Mouse (Mus musculus) neural tube, embryonic 15.5 days (tissue): ENCODE measurements around the gene Cdk6. TPM values are rescaled to one million over a fixed set of nuclear protein-coding genes. Genes with fewer than 3 reads are reported as not detected.

Experiments
- ATAC-seq: fragments of 200-750 bp; cut with Nextera tagmentation; 2 replicates; pipeline ENCODE4 v1.8.0; 2017; ENCODE audit warnings: mild to moderate bottlenecking, moderate TSS enrichment, moderate library complexity; ENCODE audit not compliant: low FRiP score
- H3K27ac ChIP-seq: fragments of 300-500 bp; sonication (generic); replicated peaks from 2 replicates; pipeline ENCODE4 v1.5.1; 2015; ENCODE audit warnings: mild to moderate bottlenecking, inconsistent platforms
- H3K27me3 ChIP-seq: fragments of 300-500 bp; sonication (generic); replicated peaks from 2 replicates; pipeline ENCODE4 v1.6.1; 2015; ENCODE audit warnings: inconsistent platforms
- H3K36me3 ChIP-seq: fragments of 300-500 bp; sonication (generic); 2 replicates; pipeline ENCODE4 v1.6.1; 2015; ENCODE audit warnings: inconsistent platforms
- H3K4me1 ChIP-seq: fragments of 300-500 bp; sonication (generic); 2 replicates; pipeline ENCODE4 v1.6.1; 2015; ENCODE audit warnings: inconsistent platforms
- H3K4me2 ChIP-seq: fragments of 300-500 bp; sonication (generic); 2 replicates; pipeline ENCODE4 v1.6.1; 2015; ENCODE audit warnings: inconsistent platforms, mild to moderate bottlenecking, moderate library complexity
- H3K4me3 ChIP-seq: fragments of 300-500 bp; sonication (generic); replicated peaks from 2 replicates; pipeline ENCODE4 v1.5.1; 2015; ENCODE audit warnings: mild to moderate bottlenecking, inconsistent platforms
- H3K9ac ChIP-seq: fragments of 300-500 bp; sonication (generic); replicated peaks from 2 replicates; pipeline ENCODE4 v1.6.1; 2015; ENCODE audit warnings: mild to moderate bottlenecking, inconsistent platforms
- H3K9me3 ChIP-seq: fragments of 300-500 bp; sonication (generic); replicated peaks from 2 replicates; pipeline ENCODE4 v1.6.1; 2016; ENCODE audit warnings: inconsistent platforms
- WGBS: fragments of 180-500 bp; shearing (Covaris S2); methylation state at CpG from one replicate; pipeline ENCODE4 v1.1.7; 2015; ENCODE audit warnings: mixed read lengths; 5-methylcytosine and 5-hydroxymethylcytosine counted together
- polyA plus RNA-seq: library from polyadenylated mRNA; unstranded; fragments of >200 nt; fragmentation: Nextera tagmentation; extraction: Ambion mirVana; gene quantifications from 2 replicates; pipeline ENCODE4 v1.2.1, GENCODE M21; 2015

Gene Cdk6
- polyA plus RNA-seq, 1 experiment from 2014 or later, result 13.3 TPM

DNA sequence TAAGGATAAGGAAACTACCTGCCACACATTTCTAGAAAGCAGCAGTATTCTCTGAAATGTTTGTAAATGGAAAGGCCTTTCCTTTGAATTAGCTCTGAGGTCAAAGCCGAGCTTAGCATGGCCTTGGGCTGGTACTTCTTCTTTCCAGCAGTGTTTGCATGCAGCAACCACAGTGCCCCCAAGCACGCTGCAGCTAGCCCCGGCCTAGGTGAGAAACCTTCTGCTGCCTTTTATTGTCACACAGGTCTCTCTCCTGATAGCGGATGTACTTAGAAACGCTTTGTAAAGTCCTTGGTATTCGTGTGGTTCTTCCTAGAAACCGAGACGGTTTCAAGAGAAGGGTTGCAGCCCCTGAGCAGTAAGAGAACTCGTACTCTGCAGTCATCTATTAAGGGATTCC, 119.6 kb downstream of the Cdk6 start:
- Histone ChIP-seq H3K9me3 (no peaks in the 10 kb centered on the region), H3K4me1 (no peaks in the 10 kb centered on the region), H3K4me3 (no peak overlapping the region), H3K4me2 (no peak overlapping the region), H3K27me3 (no peaks in the 10 kb centered on the region), H3K36me3 (no peaks in the 10 kb centered on the region), H3K27ac (no peak overlapping the region), H3K9ac (no peak overlapping the region)
- ATAC-seq, result no peak
- WGBS, result 83% methylated on average over 9 of the region's 9 CpGs

DNA sequence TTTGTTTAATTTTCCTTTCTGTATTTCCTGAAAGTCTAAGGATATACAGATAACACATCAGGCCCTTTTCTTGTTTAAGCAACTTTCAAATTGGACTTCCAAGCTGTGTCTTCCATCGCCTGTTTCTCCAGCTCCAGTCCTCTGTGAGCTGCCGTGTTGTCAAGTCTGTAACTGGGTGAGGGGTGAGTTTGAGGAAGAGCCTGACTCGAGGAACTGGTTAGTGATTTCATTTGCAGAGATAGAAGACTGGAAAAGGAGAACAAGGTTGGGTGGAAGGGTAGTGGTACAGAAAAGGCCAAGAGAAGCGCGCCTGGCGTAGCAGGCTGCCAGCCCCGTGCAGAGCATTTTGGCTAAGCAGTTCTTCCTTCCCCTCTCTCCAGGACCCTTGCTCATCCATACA, 120.1 kb downstream of the Cdk6 start:
- 93% methylated on average over 7 of the region's 7 CpGs for WGBS
- Histone ChIP-seq H3K36me3 (no peaks in the 10 kb centered on the region), H3K9ac (no peak overlapping the region), H3K27ac (no peak overlapping the region), H3K4me2 (no peak overlapping the region), H3K27me3 (no peaks in the 10 kb centered on the region), H3K4me3 (no peak overlapping the region), H3K9me3 (no peaks in the 10 kb centered on the region), H3K4me1 (no peaks in the 10 kb centered on the region)
- ATAC-seq, result no peak

DNA sequence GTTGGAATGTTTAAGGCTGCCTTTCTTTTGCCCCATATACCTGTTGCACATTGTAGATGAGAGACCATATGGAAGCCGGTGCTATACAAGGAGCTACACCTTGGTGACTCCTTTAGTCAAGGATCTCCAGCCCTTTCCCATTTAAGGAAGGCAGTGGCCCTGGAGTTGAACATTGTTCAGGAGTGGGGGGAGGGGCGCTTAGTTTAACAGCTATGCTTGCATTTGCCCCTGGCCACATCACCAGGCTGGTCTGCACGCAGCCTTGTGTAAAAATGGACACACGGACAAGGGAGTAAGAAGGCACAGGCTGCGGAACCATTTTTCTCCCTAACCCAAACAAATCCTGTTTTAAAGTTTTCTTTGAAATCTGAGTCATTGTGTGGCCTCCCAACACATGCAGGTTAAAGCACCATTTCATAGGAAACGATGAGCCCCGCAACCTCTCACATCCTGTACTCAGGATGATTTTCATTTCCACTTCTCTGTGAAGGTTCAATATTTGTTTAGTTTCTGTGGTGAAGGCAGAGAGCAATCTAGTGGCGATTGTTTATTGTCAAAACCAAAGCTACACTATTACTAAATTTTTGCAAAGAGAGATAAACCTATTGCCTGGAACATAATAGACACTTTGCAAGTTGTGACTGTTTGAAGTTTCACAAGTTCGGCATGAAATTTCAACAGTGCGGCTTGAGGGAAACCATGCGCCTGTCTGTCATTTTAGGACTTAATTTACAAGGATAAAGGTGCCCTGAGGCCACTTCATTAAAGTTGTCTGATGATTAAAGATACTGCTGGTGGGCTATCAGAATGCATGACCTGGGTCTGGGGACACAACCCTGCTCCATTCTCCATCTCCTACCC, 121.8 kb downstream of the Cdk6 start:
- Histone ChIP-seq H3K36me3 (no peaks in the 10 kb centered on the region), H3K4me2 (no peak overlapping the region), H3K27me3 (no peaks in the 10 kb centered on the region), H3K9me3 (no peaks in the 10 kb centered on the region), H3K27ac (no peak overlapping the region), H3K4me3 (no peak overlapping the region), H3K4me1 (no peaks in the 10 kb centered on the region), H3K9ac (no peak overlapping the region)
- ATAC-seq, result no peak
- WGBS, result 86% methylated on average over 11 of the region's 11 CpGs

DNA sequence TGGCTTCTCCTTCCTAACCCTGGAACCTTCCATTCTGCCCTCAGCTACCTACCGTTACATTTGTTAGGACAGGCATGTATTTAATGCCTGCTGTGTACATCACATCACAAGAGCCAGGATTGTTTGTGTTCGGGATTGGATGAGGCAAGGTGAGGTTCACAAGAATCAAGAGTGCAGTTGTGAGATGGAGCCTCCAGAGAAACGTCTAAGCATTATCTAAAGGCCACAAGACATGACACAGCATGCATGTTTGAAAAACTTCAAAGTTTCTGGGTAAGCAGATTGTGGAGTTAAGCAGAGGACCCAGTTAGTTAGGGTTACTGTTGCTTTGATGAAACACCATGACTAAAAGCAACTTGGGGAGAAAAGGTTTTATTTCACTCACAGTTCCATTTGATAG, 122.5 kb downstream of the Cdk6 start:
- H3K4me3 ChIP-seq, result no peak overlapping the region
- no peak for ATAC-seq
- no peaks in the 10 kb centered on the region for H3K9me3 ChIP-seq
- H3K9ac ChIP-seq, result no peak overlapping the region
- H3K27me3 ChIP-seq, result no peaks in the 10 kb centered on the region
- WGBS, result 88% methylated on average over 3 of the region's 3 CpGs
- H3K4me2 ChIP-seq, result no peak overlapping the region
- H3K36me3 ChIP-seq, result no peaks in the 10 kb centered on the region
- no peak overlapping the region for H3K27ac ChIP-seq
- H3K4me1 ChIP-seq, result no peaks in the 10 kb centered on the region

DNA sequence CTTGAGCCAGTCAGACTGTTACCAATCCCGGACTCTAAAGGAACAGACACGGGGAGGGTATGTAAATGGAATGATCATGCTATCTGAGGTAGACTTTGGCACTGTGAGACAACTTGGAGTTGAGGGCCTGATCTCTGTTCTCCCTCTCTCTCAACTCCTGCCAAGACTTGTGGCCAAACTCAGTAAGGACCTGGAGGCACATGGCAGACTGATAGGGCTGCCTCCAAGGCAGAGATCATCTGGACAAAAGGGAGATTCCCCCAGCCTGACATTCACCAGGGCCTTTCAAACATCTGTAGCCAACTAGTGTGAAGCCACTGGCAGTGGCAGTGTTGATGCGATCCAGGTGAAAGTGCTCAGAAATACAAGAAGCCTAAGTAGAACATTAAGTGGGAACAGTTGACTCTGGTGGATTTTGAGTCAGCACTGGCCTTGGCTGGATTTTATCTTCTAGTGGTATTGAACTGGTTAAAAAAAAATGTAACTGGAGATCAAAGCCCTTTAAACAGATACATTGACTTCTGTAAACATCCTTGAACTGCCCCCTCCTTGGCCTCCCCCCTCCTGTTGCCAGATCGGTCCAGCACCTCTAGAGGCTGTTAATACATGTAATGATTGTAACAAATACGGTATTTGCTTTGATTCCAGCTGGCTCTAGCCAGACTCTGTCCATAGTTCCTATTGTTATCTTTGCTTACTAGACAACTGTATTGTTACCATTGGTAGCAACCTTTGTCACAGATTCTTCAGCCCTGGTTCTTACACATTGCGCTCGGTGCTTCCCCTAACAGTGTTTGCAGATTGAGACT, 125.0 kb downstream of the Cdk6 start:
- Histone ChIP-seq H3K27me3 (no peaks in the 10 kb centered on the region), H3K4me2 (no peak overlapping the region), H3K9ac (no peak overlapping the region), H3K9me3 (no peaks in the 10 kb centered on the region), H3K36me3 (no peaks in the 10 kb centered on the region), H3K27ac (no peak overlapping the region), H3K4me1 (no peaks in the 10 kb centered on the region), H3K4me3 (no peak overlapping the region)
- ATAC-seq, result no peak
- WGBS, result 79% methylated on average over 7 of the region's 7 CpGs

DNA sequence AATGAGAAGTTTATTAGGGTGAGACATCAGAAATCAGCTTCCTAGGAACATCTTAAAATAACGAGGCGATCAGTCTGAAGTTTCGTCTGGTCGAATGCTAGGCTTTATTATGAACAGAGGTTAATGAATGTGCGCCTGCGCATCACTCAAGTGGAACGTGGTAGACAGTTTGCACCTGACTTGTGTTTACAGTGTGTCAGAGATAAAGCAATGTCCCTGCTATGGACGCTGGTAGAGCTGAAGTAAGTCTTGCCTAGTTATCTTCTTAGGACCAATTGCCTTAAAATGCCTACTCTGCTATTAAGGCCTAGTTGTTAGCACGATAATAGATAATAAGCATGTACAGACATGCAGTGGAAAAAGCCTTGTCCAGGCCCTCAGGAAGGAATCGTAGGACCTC, 129.6 kb downstream of the Cdk6 start:
- no peak overlapping the region for H3K4me3 ChIP-seq
- H3K4me1 ChIP-seq, result no peaks in the 10 kb centered on the region
- H3K36me3 ChIP-seq, result no peaks in the 10 kb centered on the region
- H3K9me3 ChIP-seq, result no peaks in the 10 kb centered on the region
- H3K27me3 ChIP-seq, result no peaks in the 10 kb centered on the region
- WGBS, result 93% methylated on average over 10 of the region's 10 CpGs
- H3K9ac ChIP-seq, result no peak overlapping the region
- no peak overlapping the region for H3K4me2 ChIP-seq
- no peak for ATAC-seq
- no peak overlapping the region for H3K27ac ChIP-seq

DNA sequence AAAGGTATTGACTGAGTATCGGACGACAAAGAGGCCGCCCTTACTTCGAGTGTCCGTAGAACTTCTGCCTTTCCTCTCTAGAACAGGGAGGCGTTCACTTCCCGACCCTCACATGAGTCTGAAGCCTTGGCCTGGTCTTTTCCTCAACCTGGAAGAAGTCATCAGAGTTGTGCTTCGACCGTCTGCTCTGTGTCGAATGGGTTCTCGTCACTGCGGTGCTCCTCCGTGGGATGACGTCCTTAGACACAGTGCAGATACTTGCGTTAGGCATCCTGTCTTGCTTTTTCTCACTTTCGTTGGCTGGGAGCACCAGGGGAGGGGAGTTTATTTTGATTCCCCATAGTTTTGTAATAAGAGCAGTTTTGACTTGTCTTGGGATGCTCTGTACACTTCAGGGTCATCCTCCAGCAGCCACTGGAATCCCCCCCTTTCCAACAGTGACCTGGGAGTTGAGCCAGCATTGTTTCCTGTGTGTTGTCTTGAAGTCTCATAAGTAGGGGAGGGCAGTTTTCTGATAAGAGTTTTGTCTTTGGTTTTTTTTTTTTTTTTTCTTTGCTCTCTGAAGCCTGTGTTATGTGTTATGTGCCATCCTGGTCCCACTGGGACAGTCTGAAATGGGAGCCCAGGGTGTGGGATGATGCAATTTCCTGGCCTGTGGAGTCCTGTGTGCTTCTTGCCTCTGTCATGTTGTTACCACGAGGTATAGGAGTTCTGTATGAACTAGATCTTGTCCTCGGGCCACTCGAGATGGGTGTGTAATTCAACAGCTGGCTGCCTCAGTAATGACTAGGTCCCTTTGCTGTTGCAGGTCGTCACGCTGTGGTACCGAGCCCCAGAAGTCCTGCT, 131.2 kb downstream of the Cdk6 start:
- no peaks in the 10 kb centered on the region for H3K27me3 ChIP-seq
- no peak overlapping the region for H3K4me2 ChIP-seq
- 89% methylated on average over 22 of the region's 22 CpGs for WGBS

DNA sequence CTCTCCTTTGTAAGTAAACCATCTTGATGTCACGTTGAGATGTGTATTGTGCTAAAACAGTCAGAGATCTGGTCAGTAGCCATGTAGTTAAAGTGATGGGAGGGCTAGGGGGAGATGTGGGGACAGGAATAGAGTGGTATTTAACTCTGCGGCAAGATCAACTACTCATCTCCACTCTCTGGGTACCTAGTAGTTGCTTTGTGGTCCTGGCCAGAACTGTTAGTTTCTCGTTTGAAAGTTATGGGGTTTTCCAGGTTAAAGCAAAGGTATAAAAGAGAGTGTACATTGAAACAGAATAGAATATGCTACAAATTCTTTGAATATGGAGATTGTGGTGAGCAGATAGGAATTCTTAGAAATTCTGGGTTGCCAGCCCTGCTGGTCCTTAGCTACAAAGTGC, 136.4 kb downstream of the Cdk6 start:
- Histone ChIP-seq H3K9me3 (no peaks in the 10 kb centered on the region), H3K4me1 (no peaks in the 10 kb centered on the region), H3K4me2 (no peak overlapping the region), H3K4me3 (no peak overlapping the region), H3K36me3 (no peaks in the 10 kb centered on the region), H3K27me3 (no peaks in the 10 kb centered on the region), H3K9ac (no peak overlapping the region), H3K27ac (no peak overlapping the region)
- ATAC-seq, result no peak
- 73% methylated on average over 3 of the region's 3 CpGs for WGBS

More for the DNA sequence above, 131.2 kb downstream of the Cdk6 start:
- no peaks in the 10 kb centered on the region for H3K9me3 ChIP-seq
- ATAC-seq, result no peak
- H3K4me1 ChIP-seq, result no peaks in the 10 kb centered on the region
- no peak overlapping the region for H3K4me3 ChIP-seq
- H3K9ac ChIP-seq, result no peak overlapping the region
- no peak overlapping the region for H3K27ac ChIP-seq
- H3K36me3 ChIP-seq, result no peaks in the 10 kb centered on the region

DNA sequence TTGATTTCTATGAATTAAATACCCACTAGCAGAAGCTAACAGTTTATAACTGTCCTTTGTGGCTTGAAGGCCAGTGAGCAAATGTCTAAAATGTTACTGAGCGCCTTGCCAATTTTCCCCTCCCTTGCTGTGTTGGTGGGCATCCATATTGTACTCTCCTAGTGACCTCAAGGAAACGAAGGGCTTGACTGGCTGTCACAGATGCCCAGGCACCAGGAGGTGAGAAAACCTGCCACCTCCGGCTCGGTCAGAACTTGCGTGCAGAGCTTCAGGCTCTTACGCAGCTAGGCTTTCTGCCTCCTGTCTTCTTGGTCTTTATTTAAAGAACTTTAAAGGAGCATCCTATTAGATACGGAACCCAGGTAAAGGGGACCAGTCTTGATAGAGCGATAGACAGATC, 136.9 kb downstream of the Cdk6 start:
- no peak for ATAC-seq
- Histone ChIP-seq H3K36me3 (no peaks in the 10 kb centered on the region), H3K4me3 (no peak overlapping the region), H3K4me1 (no peaks in the 10 kb centered on the region), H3K9me3 (no peaks in the 10 kb centered on the region), H3K27ac (no peak overlapping the region), H3K9ac (no peak overlapping the region), H3K4me2 (no peak overlapping the region), H3K27me3 (no peaks in the 10 kb centered on the region)
- 95% methylated on average over 8 of the region's 8 CpGs for WGBS

DNA sequence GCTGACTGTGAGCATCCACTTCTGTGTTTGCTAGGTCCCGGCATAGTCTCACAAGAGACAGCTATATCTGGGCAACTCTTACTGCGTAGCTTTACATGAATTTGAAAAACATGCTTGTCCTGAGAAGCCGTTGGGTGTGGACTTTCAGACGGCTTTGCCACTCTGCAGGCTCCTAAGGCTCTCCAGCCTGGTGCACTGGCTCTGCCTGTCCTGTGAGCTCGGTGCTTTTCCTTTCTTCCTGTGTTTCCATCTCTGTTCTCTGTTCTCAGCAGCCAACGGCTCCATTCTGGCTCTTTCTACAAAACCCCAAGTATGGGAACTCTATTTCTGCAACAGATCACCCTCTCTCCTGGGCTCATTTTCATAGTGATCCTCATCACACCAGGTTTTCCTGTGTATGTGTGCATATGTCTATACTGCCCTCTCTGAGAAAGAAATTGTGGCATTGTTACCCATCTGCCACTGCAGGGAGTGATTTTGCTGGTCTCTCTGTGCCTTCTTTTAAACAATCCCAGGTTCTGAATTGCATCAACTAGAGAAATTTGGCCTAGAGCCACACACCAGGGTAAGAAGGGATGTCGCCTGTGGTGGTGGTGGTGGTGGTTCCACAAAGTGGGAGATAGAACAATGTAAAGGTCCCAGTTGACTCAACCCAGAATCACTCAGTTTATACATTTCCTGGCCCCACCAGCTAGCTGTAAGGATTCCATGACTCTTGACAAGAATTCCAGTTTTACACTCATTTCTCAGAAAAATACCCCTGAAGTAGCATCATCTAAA, 137.9 kb downstream of the Cdk6 start:
- Histone ChIP-seq H3K4me2 (no peak overlapping the region), H3K4me3 (no peak overlapping the region), H3K36me3 (no peaks in the 10 kb centered on the region), H3K27ac (no peak overlapping the region), H3K9ac (no peak overlapping the region), H3K27me3 (no peaks in the 10 kb centered on the region), H3K4me1 (no peaks in the 10 kb centered on the region), H3K9me3 (no peaks in the 10 kb centered on the region)
- 92% methylated on average over 7 of the region's 7 CpGs for WGBS
- ATAC-seq, result no peak
